Mouse (Mus musculus): ENCODE measurements at regions not wholly inside any gene's neighbourhood (a gene's known extent, or its start where the extent isn't known, plus 50 kb on each side); places are given as distances from the start of the nearest gene placed in this dataset.

DNA sequence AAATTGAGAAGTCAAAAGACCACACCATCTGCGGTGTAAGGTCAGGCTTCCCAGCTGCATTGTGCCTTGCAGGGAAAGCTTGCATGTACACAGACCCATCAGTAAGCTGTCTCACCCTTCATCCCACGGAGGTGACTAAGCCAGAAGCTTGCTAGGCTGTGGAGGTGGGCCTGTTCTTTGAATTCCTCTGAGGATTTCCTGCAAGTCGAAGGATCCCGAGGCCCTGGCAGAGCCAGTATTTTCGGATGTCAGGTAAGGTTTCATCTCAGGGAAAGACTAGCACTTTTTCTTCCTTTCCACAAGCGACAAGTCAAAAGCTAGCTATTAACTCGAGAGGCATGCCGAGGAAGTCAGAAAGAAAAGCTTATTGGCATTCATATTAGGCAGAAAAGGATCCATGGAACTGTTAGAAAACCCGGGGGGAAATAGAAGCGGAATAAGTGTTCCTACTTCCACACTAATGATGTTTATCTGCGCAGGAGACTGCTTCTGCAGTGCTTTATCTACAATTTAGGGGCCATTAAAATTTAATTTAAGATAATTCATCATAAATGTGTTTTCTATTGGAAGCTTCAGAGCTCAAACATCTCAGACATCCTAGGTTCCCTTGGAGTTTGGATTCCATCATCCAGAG, 148.3 kb upstream of the Atp2b1 start:
- Histone ChIP-seq H3K4me1 (ENCODE audit: control insufficient read depth in 2 of 2, insufficient read depth in 2 of 2, low read length in 2 of 2, poor library complexity in 1 of 2) (no peaks in the 10 kb centered on the region), H3K9ac (ENCODE audit: insufficient read depth, low read depth, low read length, poor library complexity, severe bottlenecking) (no peak overlapping the region), H3K36me3 (ENCODE audit: control insufficient read depth, insufficient read depth, low read length, poor library complexity, severe bottlenecking) (no peaks in the 10 kb centered on the region), H3K9me3 (ENCODE audit: control insufficient read depth, insufficient read depth, low read depth, low read length) (no peaks in the 10 kb centered on the region), H3K27ac (ENCODE audit: insufficient read depth, low read depth, low read length, poor library complexity, severe bottlenecking) (no peak overlapping the region), H3K4me3 (ENCODE audit: insufficient read depth in 1 of 2, low read depth in 1 of 2, low read length in 2 of 2, poor library complexity in 1 of 2, severe bottlenecking in 1 of 2) (no peak overlapping the region)
- in situ Hi-C loops (cut with MboI; ENCODE audit: low sequenced_read_pairs in 2 of 2, unreplicated experiment in 2 of 2), result no loop called here
- no peak for DNase-seq (ENCODE audit: low read depth, low spot score)
- TF ChIP-seq ZC3H11A (IDR thresholded peaks at IDR 0.05; ENCODE audit: borderline replicate concordance, low read depth, low read length), result no peak
- no peak for TF ChIP-seq ZNF384 (IDR thresholded peaks at IDR 0.05; ENCODE audit: low read depth, low read length)
- no peak for TF ChIP-seq HCFC1 (IDR thresholded peaks at IDR 0.05; ENCODE audit: borderline replicate concordance, insufficient read depth, low read length)
- no peak for TF ChIP-seq CHD2 (IDR thresholded peaks at IDR 0.05; ENCODE audit: low read depth, low read length)

- no peak for TF ChIP-seq HCFC1 (IDR thresholded peaks at IDR 0.05; ENCODE audit: borderline replicate concordance, insufficient read depth, low read length)
- TF ChIP-seq ZNF384 (IDR thresholded peaks at IDR 0.05; ENCODE audit: low read depth, low read length), result no peak
- no peak for TF ChIP-seq CHD2 (IDR thresholded peaks at IDR 0.05; ENCODE audit: low read depth, low read length)
- no peak for TF ChIP-seq ZC3H11A (IDR thresholded peaks at IDR 0.05; ENCODE audit: borderline replicate concordance, low read depth, low read length)
- TF ChIP-seq MAFK (IDR thresholded peaks at IDR 0.05; ENCODE audit: insufficient read depth, low read depth, low read length), result no peak
- no peak overlapping the region for H3K9ac ChIP-seq (ENCODE audit: insufficient read depth, low read depth, low read length, poor library complexity, severe bottlenecking)
- no peaks in the 10 kb centered on the region for H3K4me1 ChIP-seq (ENCODE audit: control insufficient read depth in 2 of 2, insufficient read depth in 2 of 2, low read length in 2 of 2, poor library complexity in 1 of 2)
- H3K36me3 ChIP-seq (ENCODE audit: control insufficient read depth, insufficient read depth, low read length, poor library complexity, severe bottlenecking), result no peaks in the 10 kb centered on the region
- no peak overlapping the region for H3K4me3 ChIP-seq (ENCODE audit: insufficient read depth in 1 of 2, low read depth in 1 of 2, low read length in 2 of 2, poor library complexity in 1 of 2, severe bottlenecking in 1 of 2)
- DNase-seq (ENCODE audit: low read depth, low spot score), result no peak
- H3K27ac ChIP-seq (ENCODE audit: insufficient read depth, low read depth, low read length, poor library complexity, severe bottlenecking), result no peak overlapping the region
- no peaks in the 10 kb centered on the region for H3K9me3 ChIP-seq (ENCODE audit: control insufficient read depth, insufficient read depth, low read depth, low read length)
- in situ Hi-C loops (cut with MboI; ENCODE audit: low sequenced_read_pairs in 2 of 2, unreplicated experiment in 2 of 2), result no loop called here
Observed at GRCm38 (mm10) chr10:98779783-98780182, 134.4 kb upstream of the Atp2b1 start.

DNA sequence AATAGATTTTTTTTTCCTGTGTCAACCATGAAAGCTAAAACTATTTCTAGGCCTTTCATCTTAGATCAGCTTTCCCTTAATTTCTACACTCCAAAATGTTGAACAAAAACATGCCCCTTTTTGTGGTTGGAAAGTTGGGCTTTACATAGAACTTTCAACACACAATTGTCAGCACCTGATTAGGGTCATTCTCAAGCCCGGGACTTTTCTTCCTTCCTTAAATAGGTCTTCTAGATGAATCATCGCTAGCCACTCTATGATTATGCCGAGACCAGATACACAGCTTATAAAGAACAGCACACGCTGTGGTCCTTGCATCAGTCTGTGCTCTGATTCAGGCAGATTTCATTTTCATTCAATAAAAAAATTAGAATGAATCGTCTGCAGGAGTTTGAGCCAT, 133.3 kb upstream of the Atp2b1 start:
- in situ Hi-C loops (cut with MboI; ENCODE audit: low sequenced_read_pairs in 2 of 2, unreplicated experiment in 2 of 2), result no loop called here
- TF ChIP-seq MAFK (IDR thresholded peaks at IDR 0.05; ENCODE audit: insufficient read depth, low read depth, low read length), result no peak
- no peak for TF ChIP-seq ZNF384 (IDR thresholded peaks at IDR 0.05; ENCODE audit: low read depth, low read length)
- no peak for TF ChIP-seq CHD2 (IDR thresholded peaks at IDR 0.05; ENCODE audit: low read depth, low read length)
- no peak for TF ChIP-seq ZC3H11A (IDR thresholded peaks at IDR 0.05; ENCODE audit: borderline replicate concordance, low read depth, low read length)
- no peak for TF ChIP-seq HCFC1 (IDR thresholded peaks at IDR 0.05; ENCODE audit: borderline replicate concordance, insufficient read depth, low read length)
- Histone ChIP-seq H3K4me3 (ENCODE audit: insufficient read depth in 1 of 2, low read depth in 1 of 2, low read length in 2 of 2, poor library complexity in 1 of 2, severe bottlenecking in 1 of 2) (no peak overlapping the region), H3K4me1 (ENCODE audit: control insufficient read depth in 2 of 2, insufficient read depth in 2 of 2, low read length in 2 of 2, poor library complexity in 1 of 2) (no peaks in the 10 kb centered on the region), H3K9ac (ENCODE audit: insufficient read depth, low read depth, low read length, poor library complexity, severe bottlenecking) (no peak overlapping the region), H3K36me3 (ENCODE audit: control insufficient read depth, insufficient read depth, low read length, poor library complexity, severe bottlenecking) (no peaks in the 10 kb centered on the region), H3K9me3 (ENCODE audit: control insufficient read depth, insufficient read depth, low read depth, low read length) (no peaks in the 10 kb centered on the region), H3K27ac (ENCODE audit: insufficient read depth, low read depth, low read length, poor library complexity, severe bottlenecking) (no peak overlapping the region)
- DNase-seq (ENCODE audit: low read depth, low spot score), result no peak

GRCm38 (mm10) chr10:98781888-98782351, 132.3 kb upstream of the Atp2b1 start:
- DNase-seq (ENCODE audit: low read depth, low spot score), result no peak
- no peaks in the 10 kb centered on the region for H3K4me1 ChIP-seq (ENCODE audit: control insufficient read depth in 2 of 2, insufficient read depth in 2 of 2, low read length in 2 of 2, poor library complexity in 1 of 2)
- H3K9me3 ChIP-seq (ENCODE audit: control insufficient read depth, insufficient read depth, low read depth, low read length), result no peaks in the 10 kb centered on the region
- in situ Hi-C loops (cut with MboI; ENCODE audit: low sequenced_read_pairs in 2 of 2, unreplicated experiment in 2 of 2), result no loop called here
- H3K4me3 ChIP-seq (ENCODE audit: insufficient read depth in 1 of 2, low read depth in 1 of 2, low read length in 2 of 2, poor library complexity in 1 of 2, severe bottlenecking in 1 of 2), result no peak overlapping the region
- no peaks in the 10 kb centered on the region for H3K36me3 ChIP-seq (ENCODE audit: control insufficient read depth, insufficient read depth, low read length, poor library complexity, severe bottlenecking)
- no peak overlapping the region for H3K9ac ChIP-seq (ENCODE audit: insufficient read depth, low read depth, low read length, poor library complexity, severe bottlenecking)
- no peak overlapping the region for H3K27ac ChIP-seq (ENCODE audit: insufficient read depth, low read depth, low read length, poor library complexity, severe bottlenecking)
- no peak for TF ChIP-seq MAFK (IDR thresholded peaks at IDR 0.05; ENCODE audit: insufficient read depth, low read depth, low read length)

DNA sequence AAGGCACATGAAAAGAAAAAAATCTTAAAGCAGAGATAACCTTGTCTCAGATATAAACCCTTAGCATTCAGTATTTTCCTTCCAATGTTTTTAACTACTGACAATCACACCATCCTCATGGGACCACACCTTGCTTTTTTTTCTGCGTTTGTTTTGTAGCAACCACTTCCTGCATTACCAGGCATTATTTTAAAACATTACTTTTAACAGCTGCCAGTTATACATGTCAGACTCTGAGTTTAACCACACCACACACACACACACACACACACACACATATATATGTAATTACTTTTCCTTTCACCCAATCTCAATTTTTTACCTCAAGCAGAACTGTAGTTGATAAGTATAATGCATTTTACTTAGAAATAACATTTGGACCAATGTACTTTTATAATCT, 128.8 kb upstream of the Atp2b1 start:
- Histone ChIP-seq H3K4me1 (ENCODE audit: control insufficient read depth in 2 of 2, insufficient read depth in 2 of 2, low read length in 2 of 2, poor library complexity in 1 of 2) (no peaks in the 10 kb centered on the region), H3K36me3 (ENCODE audit: control insufficient read depth, insufficient read depth, low read length, poor library complexity, severe bottlenecking) (no peaks in the 10 kb centered on the region), H3K9ac (ENCODE audit: insufficient read depth, low read depth, low read length, poor library complexity, severe bottlenecking) (no peak overlapping the region), H3K4me3 (ENCODE audit: insufficient read depth in 1 of 2, low read depth in 1 of 2, low read length in 2 of 2, poor library complexity in 1 of 2, severe bottlenecking in 1 of 2) (no peak overlapping the region), H3K27ac (ENCODE audit: insufficient read depth, low read depth, low read length, poor library complexity, severe bottlenecking) (no peak overlapping the region), H3K9me3 (ENCODE audit: control insufficient read depth, insufficient read depth, low read depth, low read length) (no peaks in the 10 kb centered on the region)
- TF ChIP-seq HCFC1 (IDR thresholded peaks at IDR 0.05; ENCODE audit: borderline replicate concordance, insufficient read depth, low read length) (no peak), ZC3H11A (IDR thresholded peaks at IDR 0.05; ENCODE audit: borderline replicate concordance, low read depth, low read length) (no peak), ZNF384 (IDR thresholded peaks at IDR 0.05; ENCODE audit: low read depth, low read length) (no peak), CHD2 (IDR thresholded peaks at IDR 0.05; ENCODE audit: low read depth, low read length) (no peak), MAFK (IDR thresholded peaks at IDR 0.05; ENCODE audit: insufficient read depth, low read depth, low read length) (no peak)
- DNase-seq (ENCODE audit: low read depth, low spot score), result no peak
- in situ Hi-C loops (cut with MboI; ENCODE audit: low sequenced_read_pairs in 2 of 2, unreplicated experiment in 2 of 2), result no loop called here
